ENCODE assay signal across 10 mouse cellular contexts in genomic region chr4:148704756-148705155, GRCm38 (mm10).
DNase-seq lines count a peak whose midpoint lies in the region; ATAC-seq and TF ChIP-seq lines count a peak whose summit lies in the region.
"Had no signal": no experiment of that assay in that cellular context is flagged by ENCODE, and none has a peak within 500 bp of the region (broad histone marks: within the 10 kb centered on the region; RNA-seq: fewer than 3 reads in every experiment).

No protein-coding gene starts in this region.

- H3K27ac ChIP-seq in hindbrain, postnatal 0 days: no peak overlapping the region
- H3K27ac ChIP-seq in hindbrain, embryonic 12.5 days: no peak overlapping the region
- H3K27ac ChIP-seq in neural tube, embryonic 14.5 days (ENCODE audit: low read depth, low read length): no peak overlapping the region
- no peak overlapping the region for H3K27ac ChIP-seq in hindbrain, embryonic 16.5 days (ENCODE audit: low read depth, low read length)
- H3K27ac ChIP-seq: embryonic facial prominence, embryonic 15.5 days; liver, embryonic 15.5 days had no signal

- H3K4me3 ChIP-seq in hindbrain, postnatal 0 days (ENCODE audit: low read length): no peak overlapping the region
- H3K4me3 ChIP-seq in hindbrain, embryonic 12.5 days: no peak overlapping the region
- no peak overlapping the region for H3K4me3 ChIP-seq in E14TG2a.4 (replicated peaks; ENCODE audit: low read length)
- no peak overlapping the region for H3K4me3 ChIP-seq in neural tube, embryonic 14.5 days (ENCODE audit: low read depth, low read length)
- no peak overlapping the region for H3K4me3 ChIP-seq in hindbrain, embryonic 16.5 days (ENCODE audit: low read length)
- H3K4me3 ChIP-seq: embryonic facial prominence, embryonic 15.5 days; liver, embryonic 15.5 days had no signal

- no peaks in the 10 kb centered on the region for H3K4me1 ChIP-seq in hindbrain, postnatal 0 days (ENCODE audit: insufficient read depth, low read length)
- peaks cover 16% of the 10 kb centered on the region for H3K4me1 ChIP-seq in hindbrain, embryonic 12.5 days
- H3K4me1 ChIP-seq in E14TG2a.4 (replicated peaks; ENCODE audit: low read depth, low read length): peaks cover 54% of the 10 kb centered on the region
- no peaks in the 10 kb centered on the region for H3K4me1 ChIP-seq in neural tube, embryonic 14.5 days (ENCODE audit: control insufficient read depth, insufficient read depth, low read length)
- H3K4me1 ChIP-seq in hindbrain, embryonic 16.5 days (ENCODE audit: control insufficient read depth, insufficient read depth, low read depth, low read length): no peaks in the 10 kb centered on the region
- H3K4me1 ChIP-seq: liver, embryonic 15.5 days had no signal

- WGBS in hindbrain, postnatal 0 days: 37% methylated on average over 3 of the region's 3 CpGs
- WGBS in hindbrain, embryonic 12.5 days: 44% methylated on average over 3 of the region's 3 CpGs
- WGBS in neural tube, embryonic 14.5 days: 41% methylated on average over 3 of the region's 3 CpGs
- 43% methylated on average over 3 of the region's 3 CpGs for WGBS in hindbrain, embryonic 16.5 days

- TF ChIP-seq CTCF in hindbrain, postnatal 0 days (IDR thresholded peaks at IDR 0.05; ENCODE audit: low read depth): peak; percentile 71
- peak; percentile 72 for TF ChIP-seq CTCF in E14TG2a.4 (conservative IDR thresholded peaks at IDR 0.05; ENCODE audit: low read length)

- no peaks in the 10 kb centered on the region for H3K9me3 ChIP-seq in hindbrain, postnatal 0 days (ENCODE audit: low read length)
- no peaks in the 10 kb centered on the region for H3K9me3 ChIP-seq in hindbrain, embryonic 12.5 days (replicated peaks)
- no peaks in the 10 kb centered on the region for H3K9me3 ChIP-seq in E14TG2a.4 (ENCODE audit: low read length)
- no peaks in the 10 kb centered on the region for H3K9me3 ChIP-seq in neural tube, embryonic 14.5 days (ENCODE audit: control insufficient read depth, low read length)
- H3K9me3 ChIP-seq in hindbrain, embryonic 16.5 days (ENCODE audit: control insufficient read depth, low read length): no peaks in the 10 kb centered on the region
- H3K9me3 ChIP-seq: embryonic facial prominence, embryonic 15.5 days; liver, embryonic 15.5 days had no signal

- H3K36me3 ChIP-seq in hindbrain, postnatal 0 days (ENCODE audit: insufficient read depth, low read length): no peaks in the 10 kb centered on the region
- no peaks in the 10 kb centered on the region for H3K36me3 ChIP-seq in hindbrain, embryonic 12.5 days
- no peaks in the 10 kb centered on the region for H3K36me3 ChIP-seq in E14TG2a.4 (ENCODE audit: insufficient read depth, low read length)
- H3K36me3 ChIP-seq in neural tube, embryonic 14.5 days (ENCODE audit: control insufficient read depth, insufficient read depth, low read length): no peaks in the 10 kb centered on the region
- no peaks in the 10 kb centered on the region for H3K36me3 ChIP-seq in hindbrain, embryonic 16.5 days (ENCODE audit: control insufficient read depth, insufficient read depth, low read length)
- H3K36me3 ChIP-seq: embryonic facial prominence, embryonic 15.5 days; liver, embryonic 15.5 days had no signal

- H3K9ac ChIP-seq in hindbrain, postnatal 0 days (replicated peaks; ENCODE audit: low read length): no peak overlapping the region
- no peak overlapping the region for H3K9ac ChIP-seq in hindbrain, embryonic 12.5 days
- H3K9ac ChIP-seq in neural tube, embryonic 14.5 days (replicated peaks; ENCODE audit: low read depth, low read length): no peak overlapping the region
- no peak overlapping the region for H3K9ac ChIP-seq in hindbrain, embryonic 16.5 days (ENCODE audit: low read depth, low read length)
- H3K9ac ChIP-seq: embryonic facial prominence, embryonic 15.5 days; liver, embryonic 15.5 days had no signal

- no peak for ATAC-seq in hindbrain, postnatal 0 days
- ATAC-seq in hindbrain, embryonic 12.5 days (ENCODE audit: low FRiP score): no peak
- ATAC-seq in granulocyte monocyte progenitor cell, adult 5-6 weeks (replicated peaks; ENCODE audit: poor library complexity, severe bottlenecking): peak; percentile 75
- ATAC-seq in neural tube, embryonic 14.5 days (ENCODE audit: low read depth): 0 out of 2 replicates have a peak, but pooled peaks have one; percentile 50
- no peak for ATAC-seq in hindbrain, embryonic 16.5 days

- no peaks in the 10 kb centered on the region for H3K27me3 ChIP-seq in hindbrain, postnatal 0 days (ENCODE audit: insufficient read depth, low read length)
- H3K27me3 ChIP-seq in hindbrain, embryonic 12.5 days: peaks cover 23% of the 10 kb centered on the region
- H3K27me3 ChIP-seq in E14TG2a.4 (ENCODE audit: insufficient read depth, low read length): peaks cover 4% of the 10 kb centered on the region; the same call in 1 of the 2 replicates
- no peaks in the 10 kb centered on the region for H3K27me3 ChIP-seq in neural tube, embryonic 14.5 days (ENCODE audit: control insufficient read depth, insufficient read depth, low read length)
- 0 out of 2 replicates have a peak, but pooled peaks cover 5% of the 10 kb centered on the region for H3K27me3 ChIP-seq in hindbrain, embryonic 16.5 days (replicated peaks; ENCODE audit: control insufficient read depth, insufficient read depth, low read length)
- H3K27me3 ChIP-seq: embryonic facial prominence, embryonic 15.5 days had no signal

- no peak overlapping the region for H3K4me2 ChIP-seq in hindbrain, postnatal 0 days (ENCODE audit: low read depth, low read length)
- no peak overlapping the region for H3K4me2 ChIP-seq in hindbrain, embryonic 12.5 days (replicated peaks)
- H3K4me2 ChIP-seq in neural tube, embryonic 14.5 days (ENCODE audit: low read depth, low read length): no peak overlapping the region
- H3K4me2 ChIP-seq in hindbrain, embryonic 16.5 days (ENCODE audit: low read length): no peak overlapping the region
- H3K4me2 ChIP-seq: embryonic facial prominence, embryonic 15.5 days; liver, embryonic 15.5 days had no signal

- peak; percentile 49 for DNase-seq in hindbrain, postnatal 0 days (ENCODE audit: low spot score)
- peak; percentile 59 for DNase-seq in adrenal gland, postnatal 25 days
- DNase-seq in layer of hippocampus, postnatal 10 days (ENCODE audit: low spot score in 2 of 2): peak; percentile 33 to 36

Comparison
In these comparisons a context has a peak if more than half of its experiments do, and no peak if none do; other contexts are left out.
1. ATAC-seq: peak in granulocyte monocyte progenitor cell, adult 5-6 weeks (single experiment) and neural tube, embryonic 14.5 days (single experiment); none in hindbrain, postnatal 0 days (single experiment), hindbrain, embryonic 12.5 days (single experiment) and hindbrain, embryonic 16.5 days (single experiment).
2. Peak in every context shown above with its lines, with median percentiles within 50 percentile points of each other: DNase-seq.